Mouse (Mus musculus) adrenal gland, postnatal 36 days (tissue): ENCODE data around the gene Suox. TPM values are rescaled to one million over a fixed set of nuclear protein-coding genes. Genes with fewer than 3 reads are reported as not detected.
"Not testable (repeated sequence)": the region's sequence is repeated elsewhere in the genome, so short reads cannot be mapped to it uniquely, and the experiment has no call there.

Experiments
- DNase-seq, 2 experiments: peaks; one replicate each; pipeline ENCODE4 v3.0.0; 2021; ENCODE audit warnings: mixed read lengths in 1 of 2
- total RNA-seq, 2 experiments: library from RNA; stranded (reverse); gene quantifications; 2 replicates each; pipeline ENCODE4 v1.2.3; 2021

Gene Suox
- total RNA-seq, 2 experiments from 2014 or later: 24.1 to 24.3 TPM

DNA sequence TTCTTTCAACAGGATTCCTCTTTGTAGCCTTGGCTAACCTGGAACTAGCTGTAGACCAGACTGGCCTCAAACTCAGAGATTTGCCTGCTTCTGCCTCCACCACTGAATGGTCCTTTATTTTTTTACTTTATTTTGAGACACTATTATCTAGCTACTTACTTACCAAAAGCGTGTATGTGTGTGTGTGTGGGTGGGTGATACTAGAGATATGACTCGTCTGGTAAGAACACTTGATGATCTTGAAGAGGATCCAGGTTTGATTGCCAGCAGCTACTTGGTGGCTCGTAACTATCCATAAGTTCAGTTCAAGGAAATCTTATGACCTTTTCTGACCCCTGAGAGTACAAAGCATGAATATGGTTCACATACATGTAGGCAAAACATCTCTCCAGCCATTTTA is 8.6 kb downstream of the Suox start:
- DNase-seq: no peak

DNA sequence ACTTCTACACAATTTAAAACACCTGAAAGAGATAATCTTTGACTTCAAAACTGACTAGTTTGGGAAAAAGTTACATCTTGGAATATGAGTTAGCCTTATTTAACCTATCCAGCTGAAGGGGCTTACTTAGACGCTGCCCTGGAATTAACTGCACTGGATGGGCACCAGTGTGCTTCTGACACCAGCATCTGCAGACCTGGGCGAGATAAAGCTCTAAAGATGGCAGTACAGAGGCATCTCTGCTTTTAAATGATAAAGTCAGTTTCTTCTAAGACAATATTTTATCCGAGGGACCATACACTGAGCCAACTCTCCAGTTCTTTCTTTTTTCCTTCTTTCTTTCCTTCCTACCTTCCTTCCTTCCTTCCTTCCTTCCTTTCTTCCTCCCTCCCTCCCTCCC is 9.1 kb downstream of the Suox start:
- DNase-seq: no peak

DNA sequence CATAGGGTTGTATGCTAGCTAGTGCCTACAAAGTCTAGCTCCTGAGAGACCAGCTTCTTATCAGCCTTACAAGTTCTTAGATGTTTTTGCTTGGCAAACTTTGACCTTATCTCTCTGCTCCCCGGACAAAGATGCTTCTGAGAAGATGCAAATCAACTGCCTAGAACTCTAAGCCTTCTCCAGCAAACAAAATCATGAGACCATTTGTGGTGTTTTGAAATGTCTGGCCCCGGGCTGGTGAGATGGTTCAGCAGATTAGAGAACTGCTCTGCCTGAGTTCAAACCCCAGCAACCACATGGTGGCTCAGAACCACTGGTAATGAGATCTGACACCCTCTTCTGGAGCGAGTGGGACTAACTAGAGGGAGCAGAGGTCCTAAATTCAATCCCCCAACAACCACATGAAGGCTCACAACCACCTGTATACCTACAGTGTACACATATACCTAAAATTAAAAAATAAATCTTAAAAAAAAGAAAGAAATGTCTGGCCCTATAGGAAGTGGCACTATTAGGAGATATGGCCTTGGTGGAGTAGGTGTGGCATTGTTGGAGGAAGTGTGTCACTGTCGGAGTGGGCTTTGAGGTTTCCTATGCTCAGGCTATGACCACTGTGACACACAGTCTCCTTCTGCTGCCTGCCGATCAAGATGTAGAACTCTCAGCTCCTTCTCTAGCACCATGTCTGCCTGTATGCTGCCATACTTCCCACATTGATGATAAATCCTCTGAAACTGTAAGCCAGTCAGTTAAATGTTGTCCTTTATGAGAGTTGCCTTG is 10.2 kb downstream of the Suox start:
- DNase-seq: no peak

DNA sequence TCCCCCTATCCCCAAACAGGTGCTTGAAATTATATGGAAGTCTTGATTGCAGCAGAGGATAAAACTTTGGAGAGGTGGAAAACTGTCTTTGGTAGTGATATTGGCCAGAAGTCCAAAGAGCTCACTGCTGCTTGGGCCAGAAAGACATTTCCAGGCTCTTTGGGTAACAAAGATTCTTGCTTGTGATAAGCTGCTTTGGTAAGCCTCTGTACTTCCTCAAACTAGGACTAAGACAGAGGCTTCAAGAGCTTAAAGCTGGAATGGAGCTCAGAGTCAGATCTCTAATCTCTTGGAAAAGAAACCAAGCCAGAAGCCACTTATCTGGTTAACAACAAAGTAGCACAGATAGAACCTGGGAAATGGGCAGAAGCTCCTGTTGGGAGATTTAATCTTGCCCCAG is 11.4 kb downstream of the Suox start:
- DNase-seq: no peak

DNA sequence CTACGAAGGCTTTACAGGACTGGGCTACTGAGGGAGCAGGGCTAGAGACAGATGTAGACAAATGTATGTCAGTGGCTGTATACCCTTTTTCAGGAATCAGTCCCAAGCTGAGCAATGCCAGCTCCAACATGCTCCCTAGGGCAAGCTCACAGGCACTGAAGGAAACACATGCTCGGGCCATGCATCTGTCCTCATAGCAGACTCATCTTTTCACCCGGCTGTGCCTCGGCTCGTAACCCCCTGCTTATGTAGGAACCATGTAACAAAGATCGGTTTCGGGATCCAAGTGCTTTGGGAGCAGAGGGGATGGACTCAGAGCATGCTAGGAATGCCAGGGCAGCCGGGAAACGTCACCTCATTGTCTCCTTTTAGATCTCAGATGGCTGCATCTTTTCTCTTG is 14.4 kb downstream of the Suox start:
- DNase-seq: no peak

DNA sequence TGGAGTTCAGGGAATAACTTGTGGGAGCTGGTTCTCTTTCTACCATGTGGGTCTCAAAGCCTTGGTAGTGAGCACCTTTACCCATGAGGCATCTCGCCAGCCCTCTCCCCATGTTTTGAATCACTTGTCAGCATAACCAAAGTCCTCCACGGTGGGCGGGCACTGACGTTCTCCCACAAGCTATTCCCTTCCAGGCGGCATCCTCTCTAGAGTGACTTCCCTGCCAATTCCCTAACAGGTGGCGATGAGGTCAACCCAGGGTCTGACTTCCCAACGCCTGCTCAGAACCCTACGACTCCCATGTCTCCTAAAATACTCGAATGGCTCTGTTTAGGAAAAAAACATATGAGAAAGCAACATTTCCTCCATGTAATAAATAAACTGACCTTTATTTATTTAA is 16.0 kb downstream of the Suox start:
- DNase-seq: no peak

DNA sequence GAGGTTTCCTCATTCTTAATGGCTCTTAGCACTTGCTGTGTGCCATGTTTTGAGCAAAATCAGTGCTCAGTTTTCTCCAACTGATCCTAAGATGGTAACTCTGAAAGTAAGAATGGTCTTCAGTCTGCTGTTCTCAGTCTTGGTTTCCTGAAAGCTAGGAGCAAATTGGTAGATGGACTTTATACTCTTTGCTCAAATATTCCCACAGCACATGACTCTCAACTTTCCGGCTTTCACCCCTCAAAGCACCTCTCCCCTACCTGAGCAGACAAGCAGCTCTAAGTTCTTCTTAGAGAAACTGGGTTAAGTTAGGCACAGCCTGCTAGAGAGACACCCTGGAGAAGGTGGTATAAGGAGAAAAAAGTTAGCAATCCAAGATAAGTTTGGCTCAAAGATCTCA is 17.1 kb downstream of the Suox start:
- no peak for DNase-seq

DNA sequence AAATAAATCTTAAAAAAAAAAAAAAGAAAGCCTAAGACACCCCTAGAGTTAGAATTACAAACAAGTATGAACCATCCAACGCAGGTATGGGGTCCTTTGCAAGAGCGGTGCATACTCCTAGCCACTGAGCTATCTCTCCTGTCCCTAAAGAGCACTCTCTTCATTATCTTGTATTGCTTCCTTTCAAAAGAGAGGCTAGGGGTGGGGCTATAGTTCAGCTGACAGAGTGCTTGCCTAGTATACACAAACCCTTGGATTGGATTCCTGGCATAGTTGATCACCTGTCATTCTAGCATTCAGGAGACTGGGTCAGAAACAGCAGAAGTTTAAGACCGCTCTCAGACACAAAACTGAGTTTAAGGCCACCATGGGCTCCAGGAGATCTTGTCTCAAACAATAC is 18.6 kb downstream of the Suox start:
- DNase-seq: no peak

DNA sequence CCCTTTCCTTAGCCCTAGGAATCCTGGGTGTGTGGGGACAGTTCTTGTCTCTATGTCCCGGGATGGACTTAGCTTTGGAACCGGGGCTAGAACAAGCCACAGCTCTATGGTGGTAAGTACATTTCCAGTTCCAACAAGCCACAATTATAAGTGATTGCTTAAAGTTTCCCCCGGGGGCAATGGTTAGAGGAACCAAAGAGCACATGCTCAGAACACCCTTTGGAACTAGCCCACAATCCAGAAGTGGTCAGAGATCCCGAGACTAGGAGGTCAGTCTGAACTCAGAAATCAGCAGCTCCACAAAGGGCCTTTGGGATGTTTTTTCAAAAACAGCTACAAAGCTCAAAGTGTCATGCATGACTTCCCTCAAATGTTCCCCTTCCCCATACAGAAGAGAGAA is 20.0 kb downstream of the Suox start:
- no peak for DNase-seq

DNA sequence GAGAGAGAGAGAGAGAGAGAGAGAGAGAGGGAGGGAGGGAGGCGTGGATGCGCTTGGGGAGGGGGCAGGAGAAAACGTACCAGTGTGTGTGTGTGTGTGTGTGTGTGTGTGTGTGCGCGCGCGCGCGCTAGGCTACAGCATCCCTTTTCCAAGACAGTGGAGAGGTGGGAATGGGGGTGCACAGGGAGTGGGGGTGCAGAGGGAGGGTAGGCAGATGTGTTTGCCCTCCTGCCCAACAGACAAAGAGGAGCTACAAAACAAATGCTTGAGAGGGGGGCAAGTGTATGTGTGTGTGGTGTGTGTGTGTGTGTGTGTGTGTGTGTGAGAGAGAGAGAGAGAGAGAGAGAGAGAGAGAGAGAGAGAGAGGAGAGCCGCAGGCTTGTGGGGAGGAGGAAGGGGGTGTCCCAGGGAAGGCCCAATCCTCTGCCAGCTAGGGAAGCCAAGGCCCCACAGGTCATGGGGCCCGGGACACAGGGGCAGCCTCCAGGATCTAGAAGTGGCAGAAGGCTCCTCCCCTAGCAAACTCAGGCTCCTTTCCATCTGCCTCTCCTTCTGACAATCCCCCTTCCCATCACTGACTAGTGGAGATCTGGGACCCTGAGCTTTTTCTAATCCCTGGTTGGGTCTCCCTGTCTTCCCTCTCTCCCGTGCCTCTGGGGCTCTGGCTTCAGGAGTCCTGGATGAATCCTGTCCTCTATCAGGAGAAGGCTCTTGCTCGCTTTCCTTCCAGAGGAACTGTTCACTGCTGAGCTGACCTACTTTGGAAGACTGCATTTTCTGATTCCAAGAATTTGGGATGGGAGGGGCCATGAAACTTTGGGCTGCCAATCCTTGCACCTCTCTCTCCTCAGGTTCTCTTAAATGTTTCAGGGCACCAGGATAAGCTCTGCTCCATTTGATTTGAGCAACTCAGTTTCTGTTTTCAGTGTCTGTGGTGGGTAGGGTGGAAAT is 27.5 kb downstream of the Suox start:
- DNase-seq: peak; percentile 21 to 34

DNA sequence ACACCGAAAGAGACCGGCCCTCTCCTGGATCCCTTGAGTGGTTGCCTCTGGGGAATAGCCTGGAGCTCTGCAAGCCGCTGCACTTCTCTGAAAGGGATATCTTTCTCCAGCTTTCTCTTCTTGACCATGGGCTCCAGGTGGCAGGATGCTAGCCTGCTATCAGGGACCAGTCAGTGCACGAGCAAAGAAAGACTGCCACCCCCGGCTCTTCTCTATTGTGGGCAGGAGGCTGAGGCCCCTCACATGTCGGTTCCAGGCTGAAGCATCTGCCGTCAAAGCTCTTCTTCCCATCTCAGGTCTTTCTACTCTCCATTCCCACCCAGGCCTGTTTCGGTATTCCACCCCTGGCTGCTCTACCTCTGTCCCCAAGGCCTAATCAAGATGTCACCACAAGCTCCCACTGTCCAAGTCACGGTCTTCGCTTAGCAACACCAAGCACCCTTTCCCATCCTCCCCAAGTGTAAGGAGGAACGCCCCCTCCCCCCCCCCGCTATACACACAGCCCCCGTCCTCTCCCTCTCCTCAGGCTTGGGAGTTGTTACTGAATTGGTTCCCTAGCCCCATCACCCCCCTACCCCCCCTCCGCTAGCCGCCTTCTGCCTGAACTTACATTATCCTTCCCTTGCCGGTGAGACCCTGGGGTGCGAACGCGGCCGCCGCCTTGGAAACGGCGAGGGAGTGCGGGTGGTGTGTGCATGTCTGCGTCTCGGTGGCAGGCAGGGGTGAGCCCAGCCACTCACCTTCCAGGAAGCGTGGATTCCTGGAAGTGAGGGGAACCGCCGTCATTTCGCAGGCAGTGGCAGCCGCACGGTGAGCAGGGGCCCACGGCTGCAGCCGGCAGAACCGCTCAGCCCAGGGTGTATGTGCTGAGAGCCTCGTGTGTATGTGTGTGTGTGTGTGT is 28.5 kb downstream of the Suox start, which contains the start of gene Ikzf4:
Gene Ikzf4, minus strand, starts transcription at position 881 of the 901 bp plus-strand sequence.
- peak; percentile 55 to 58 for DNase-seq

DNA sequence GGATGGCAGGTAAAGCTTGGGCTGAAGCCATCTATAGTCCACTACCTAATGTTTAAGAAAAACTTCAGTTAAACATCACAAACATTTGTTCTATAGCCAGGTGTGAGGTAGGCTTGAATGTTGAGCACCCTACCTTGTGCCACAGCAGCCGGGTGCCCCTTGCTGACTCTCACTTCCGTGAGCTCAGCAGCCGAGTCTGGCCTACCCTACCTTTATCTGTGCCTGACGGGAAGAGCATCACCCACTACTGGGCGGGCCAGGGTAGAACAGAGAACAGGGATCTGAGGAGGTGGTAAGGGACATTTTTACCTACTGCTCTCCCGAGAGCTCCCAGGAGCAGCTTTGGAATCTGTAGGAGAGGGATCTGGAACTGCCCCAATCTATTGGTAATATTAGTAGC is 31.1 kb downstream of the Suox start:
- no peak for DNase-seq

DNA sequence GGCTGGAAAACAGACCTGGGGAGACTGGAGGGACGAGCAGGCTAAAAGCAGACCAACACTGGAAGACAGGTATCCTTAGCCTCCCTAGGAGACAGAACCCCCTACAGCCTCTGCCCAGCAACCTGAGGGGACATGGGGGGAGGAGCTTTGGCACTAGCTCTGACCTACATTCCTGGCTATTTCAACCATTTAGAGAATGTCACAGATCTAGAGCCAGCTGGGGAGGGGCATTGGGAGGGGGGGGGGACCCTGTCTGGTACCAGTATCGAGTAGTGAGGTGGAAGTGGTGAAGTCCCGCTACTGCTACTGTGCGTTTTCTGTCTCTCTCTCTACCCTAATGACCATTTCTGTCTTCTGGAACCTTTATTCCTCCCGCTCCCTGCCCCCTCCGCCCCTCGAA is 32.0 kb downstream of the Suox start:
- no peak for DNase-seq

DNA sequence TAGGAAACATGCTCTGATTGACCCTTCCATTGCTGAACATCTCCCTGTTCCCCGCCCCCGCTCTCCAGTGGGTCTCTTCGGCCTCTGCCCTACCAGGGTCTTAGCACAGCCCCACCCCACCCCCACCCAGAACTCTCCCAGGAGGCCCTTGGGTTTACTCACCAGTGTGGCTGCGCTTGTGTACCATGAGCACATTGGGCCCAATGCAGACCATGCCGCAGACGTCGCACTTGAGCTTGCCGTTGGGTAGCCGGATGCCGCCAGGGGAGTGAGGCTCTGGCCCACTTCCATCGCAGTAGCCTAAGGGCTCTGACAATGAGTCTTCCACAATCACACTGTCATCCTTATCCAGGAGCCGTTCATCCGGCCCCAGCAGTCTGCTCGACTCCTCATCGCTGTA is 33.0 kb downstream of the Suox start:
- DNase-seq: no peak

DNA sequence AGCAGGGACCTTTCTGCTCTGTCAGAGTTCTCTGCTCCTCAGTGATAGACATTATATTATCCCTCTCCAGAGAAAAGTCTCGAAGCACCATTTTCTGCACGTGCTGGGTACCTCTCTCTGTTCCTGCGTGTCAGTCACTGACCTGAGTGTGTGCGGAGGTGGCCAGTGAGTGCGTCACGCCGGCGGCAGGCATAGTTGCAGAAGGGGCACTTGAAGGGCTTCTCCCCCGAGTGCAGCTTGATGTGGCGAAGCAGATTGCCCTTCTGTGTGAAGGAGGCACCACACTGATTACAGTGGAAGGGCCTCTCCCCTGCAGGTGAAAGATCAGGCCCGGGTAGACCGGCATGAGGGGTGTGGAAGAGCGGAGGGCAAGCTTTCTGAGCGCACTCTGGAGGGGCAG is 33.9 kb downstream of the Suox start:
- no peak for DNase-seq

DNA sequence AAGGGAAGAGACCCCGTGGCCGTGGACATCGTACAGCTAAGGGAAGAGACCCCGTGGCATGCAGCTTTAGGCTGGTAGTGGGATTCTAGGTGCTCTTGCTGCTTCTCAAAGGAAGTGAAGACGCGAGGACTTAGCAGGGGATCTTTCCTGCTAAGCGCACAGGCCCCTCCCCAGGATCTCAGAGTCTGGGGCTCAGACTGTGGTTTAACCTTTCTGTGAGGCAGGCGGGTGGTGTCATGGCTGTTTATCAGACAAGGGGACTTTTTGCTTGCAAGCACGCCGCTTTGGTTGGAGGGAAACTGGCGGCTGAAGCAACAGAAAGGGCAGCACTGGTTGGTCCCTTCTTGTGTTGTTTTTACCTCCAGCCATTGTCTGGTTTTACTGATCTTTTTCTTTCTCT is 36.9 kb downstream of the Suox start:
- no peak for DNase-seq

DNA sequence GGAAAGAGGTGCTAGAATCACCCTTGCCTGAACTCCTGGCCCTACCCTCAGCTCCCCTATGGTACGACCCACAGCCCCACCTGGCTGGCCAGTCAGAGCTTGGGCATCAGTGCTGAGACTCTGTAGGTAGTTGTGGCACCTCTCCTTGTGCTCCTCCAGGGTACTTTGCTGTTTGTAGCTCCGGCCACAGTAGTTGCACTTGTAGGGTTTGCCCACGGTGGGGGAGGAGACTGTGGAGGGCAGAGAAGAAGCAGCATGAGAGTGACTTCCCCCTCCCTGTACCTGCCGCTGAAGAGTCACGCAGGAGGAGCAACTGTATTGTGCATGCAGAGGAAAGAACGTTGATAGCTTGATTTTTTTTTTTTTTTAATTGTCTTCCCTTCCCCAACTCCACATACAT is 37.3 kb downstream of the Suox start:
- DNase-seq: no peak

DNA sequence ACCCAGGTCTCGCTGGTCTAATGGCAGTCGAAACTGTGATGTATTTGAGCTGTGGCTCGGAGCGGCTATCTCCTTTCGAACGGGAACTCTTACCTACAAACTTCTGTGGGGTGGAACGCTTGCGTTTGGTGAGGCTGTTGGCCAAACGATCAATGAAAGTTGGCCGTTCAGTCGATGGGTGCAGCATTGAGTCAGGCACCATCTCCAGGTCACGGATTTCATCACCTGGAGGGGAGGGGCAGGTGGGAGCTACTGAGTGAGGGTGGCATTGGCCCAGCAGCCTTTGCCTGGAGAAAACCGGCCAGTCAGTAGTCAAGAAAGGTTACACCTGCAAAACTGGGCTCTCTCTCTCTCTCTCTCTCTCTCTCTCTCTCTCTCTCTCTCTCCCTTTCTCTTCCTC is 38.2 kb downstream of the Suox start:
- no peak for DNase-seq

DNA sequence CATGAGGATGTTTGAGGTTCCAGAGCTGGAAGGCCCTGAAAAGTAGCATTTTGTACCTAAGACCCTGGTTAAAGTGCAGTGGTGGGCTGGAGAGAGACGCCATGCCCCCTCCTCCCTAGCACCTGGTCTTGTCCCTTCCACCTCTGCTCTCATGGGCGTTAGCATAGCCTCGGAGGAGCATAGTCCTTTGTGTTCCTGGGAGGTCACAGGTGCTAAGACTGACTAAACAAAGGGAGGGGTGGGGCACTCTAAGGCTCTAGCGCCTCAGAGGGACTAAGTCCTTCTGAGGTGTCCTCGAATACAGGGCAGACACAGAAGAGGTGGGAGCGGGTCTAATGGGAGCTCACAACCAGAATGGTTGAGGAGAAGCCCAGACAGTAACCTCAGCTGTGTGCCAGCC is 42.3 kb downstream of the Suox start:
- no peak for DNase-seq

DNA sequence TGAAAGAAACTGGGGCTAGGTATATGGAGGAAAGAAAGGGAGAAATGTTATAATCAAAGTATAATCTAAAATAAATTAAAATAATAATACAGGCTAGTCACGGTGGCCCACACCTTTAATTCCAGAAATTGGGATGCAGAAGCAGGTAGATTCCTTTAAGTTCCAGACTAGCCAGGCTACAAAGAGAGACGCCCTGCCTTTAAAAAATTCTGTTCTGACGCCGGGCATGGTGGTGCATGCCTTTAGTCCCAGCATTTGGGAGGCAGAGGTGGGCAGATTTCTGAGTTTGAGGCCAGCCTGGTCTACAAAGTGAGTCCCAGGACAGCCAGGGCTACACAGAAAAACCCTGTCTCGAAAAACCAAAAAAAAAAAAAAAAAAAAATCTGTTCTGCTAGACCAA is 43.6 kb downstream of the Suox start:
- not testable (repeated sequence) for DNase-seq

DNA sequence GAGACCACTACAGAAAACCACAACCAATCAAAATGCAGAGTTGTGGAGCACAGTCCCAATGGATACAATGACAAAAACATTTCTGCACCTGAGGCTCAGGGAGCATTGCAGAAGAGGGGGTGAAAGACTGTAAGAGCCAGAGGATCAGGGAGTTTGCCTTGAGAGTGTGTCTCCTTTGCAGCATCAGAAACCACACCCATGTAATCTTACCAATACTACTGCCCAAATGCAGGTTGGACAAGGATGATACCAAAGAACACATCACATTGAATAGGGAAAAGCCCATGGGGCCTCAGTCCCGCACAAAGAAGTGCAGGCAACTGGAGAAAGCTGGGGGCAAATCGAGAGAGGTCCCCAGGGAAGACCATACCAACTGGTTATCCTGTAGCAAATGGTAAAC is 44.1 kb downstream of the Suox start:
- DNase-seq: no peak
